Mouse (Mus musculus) bone marrow, adult 2 months (tissue): Measurements from ENCODE around the gene Prtg.

ENCODE experiments used
- CTCF ChIP-seq: fragments of 200-500 bp; IDR thresholded peaks from 2 replicates; pipeline ENCODE4 v1.5.1; 2011; ENCODE audit warnings: low read length, control low read depth; ENCODE audit not compliant: control insufficient read depth, insufficient read depth
- POLR2A ChIP-seq: fragments of 200-500 bp; IDR thresholded peaks from 2 replicates; pipeline ENCODE4 v1.6.1; 2011; ENCODE audit warnings: low read depth, mild to moderate bottlenecking, control low read depth, low read length, borderline replicate concordance; ENCODE audit not compliant: control insufficient read depth

GRCm38 (mm10) chr9:72853681-72854190 is 47.1 kb downstream of the Prtg start:
- TF ChIP-seq CTCF (no peak), POLR2A (no peak)
